Mouse (Mus musculus): ENCODE data around the gene Gnai2. TPM values are rescaled to one million over a fixed set of nuclear protein-coding genes. Genes with fewer than 3 reads are reported as not detected.
"Not testable (repeated sequence)": the region's sequence is repeated elsewhere in the genome, so short reads cannot be mapped to it uniquely, and the experiment has no call there.

The Gnai2 gene
- polyA plus RNA-seq, 1 experiment: 284 TPM

GRCm38 (mm10) chr9:107567702-107568319 lies 67.4 kb downstream of the Gnai2 start, which contains the start of gene Hyal2:
Gene Hyal2, plus strand, starts transcription at chr9:107567945.
- Histone ChIP-seq H3K27ac (ENCODE audit: insufficient read depth, low read length) (no peak within 1 kb of the TSS; the same call in 1 of the 2 replicates), H3K4me3 (ENCODE audit: low read depth, low read length) (peak within 1 kb of the TSS; percentile 81), H3K4me1 (ENCODE audit: control insufficient read depth, insufficient read depth, low read length) (peaks cover 2% of the 10 kb centered on the region)

GRCm38 (mm10) chr9:107566855-107567254 lies 68.3 kb downstream of the Gnai2 start:
- no peaks in the 10 kb centered on the region for H3K27me3 ChIP-seq (ENCODE audit: control insufficient read depth, insufficient read depth, low read length, poor library complexity, severe bottlenecking)
- no peak overlapping the region for H3K27ac ChIP-seq (ENCODE audit: insufficient read depth, low read length)
- TF ChIP-seq EP300 (IDR thresholded peaks at IDR 0.05; ENCODE audit: insufficient read depth, low read depth, low read length) (no peak), POLR2A (IDR thresholded peaks at IDR 0.05; ENCODE audit: insufficient read depth, low read length) (no peak), CTCF (IDR thresholded peaks at IDR 0.05; ENCODE audit: low read depth, low read length) (no peak)
- H3K9ac ChIP-seq (ENCODE audit: low read depth, poor library complexity, severe bottlenecking): no peak overlapping the region
- H3K4me3 ChIP-seq (ENCODE audit: low read depth, low read length): no peak overlapping the region
- no peaks in the 10 kb centered on the region for H3K9me3 ChIP-seq (replicated peaks; ENCODE audit: control insufficient read depth, insufficient read depth, low read length, poor library complexity, severe bottlenecking)
- H3K4me1 ChIP-seq (ENCODE audit: control insufficient read depth, insufficient read depth, low read length): peaks cover 2% of the 10 kb centered on the region
- peaks cover 11% of the 10 kb centered on the region for H3K36me3 ChIP-seq (ENCODE audit: control insufficient read depth, insufficient read depth, low read length, poor library complexity, severe bottlenecking)

More at GRCm38 (mm10) chr9:107567702-107568319, 67.4 kb downstream of the Gnai2 start, which contains the start of gene Hyal2:
- Histone ChIP-seq H3K27me3 (ENCODE audit: control insufficient read depth, insufficient read depth, low read length, poor library complexity, severe bottlenecking) (no peaks in the 10 kb centered on the region), H3K36me3 (ENCODE audit: control insufficient read depth, insufficient read depth, low read length, poor library complexity, severe bottlenecking) (peaks cover 12% of the 10 kb centered on the region), H3K9ac (ENCODE audit: low read depth, poor library complexity, severe bottlenecking) (peak within 1 kb of the TSS; percentile 87), H3K9me3 (replicated peaks; ENCODE audit: control insufficient read depth, insufficient read depth, low read length, poor library complexity, severe bottlenecking) (no peaks in the 10 kb centered on the region)
- no peak for TF ChIP-seq POLR2A (IDR thresholded peaks at IDR 0.05; ENCODE audit: insufficient read depth, low read length)
- no peak for TF ChIP-seq EP300 (IDR thresholded peaks at IDR 0.05; ENCODE audit: insufficient read depth, low read depth, low read length)
- no peak for TF ChIP-seq CTCF (IDR thresholded peaks at IDR 0.05; ENCODE audit: low read depth, low read length)

- no peak overlapping the region for H3K27ac ChIP-seq (ENCODE audit: insufficient read depth, low read length)
- H3K27me3 ChIP-seq (ENCODE audit: control insufficient read depth, insufficient read depth, low read length, poor library complexity, severe bottlenecking): no peaks in the 10 kb centered on the region
- H3K4me1 ChIP-seq (ENCODE audit: control insufficient read depth, insufficient read depth, low read length): peaks cover 2% of the 10 kb centered on the region
- no peaks in the 10 kb centered on the region for H3K9me3 ChIP-seq (replicated peaks; ENCODE audit: control insufficient read depth, insufficient read depth, low read length, poor library complexity, severe bottlenecking)
- peaks cover 10% of the 10 kb centered on the region; the same call in 1 of the 2 replicates for H3K36me3 ChIP-seq (ENCODE audit: control insufficient read depth, insufficient read depth, low read length, poor library complexity, severe bottlenecking)
- no peak overlapping the region for H3K9ac ChIP-seq (ENCODE audit: low read depth, poor library complexity, severe bottlenecking)
- H3K4me3 ChIP-seq (ENCODE audit: low read depth, low read length): no peak overlapping the region
- peak; percentile 75 for TF ChIP-seq CTCF (IDR thresholded peaks at IDR 0.05; ENCODE audit: low read depth, low read length)
- no peak for TF ChIP-seq POLR2A (IDR thresholded peaks at IDR 0.05; ENCODE audit: insufficient read depth, low read length)
- no peak for TF ChIP-seq EP300 (IDR thresholded peaks at IDR 0.05; ENCODE audit: insufficient read depth, low read depth, low read length)
These were observed 69.0 kb downstream of the Gnai2 start for GRCm38 (mm10) chr9:107566041-107566709.

GRCm38 (mm10) chr9:107565556-107565955 lies 69.6 kb downstream of the Gnai2 start:
- peak; percentile 11 for TF ChIP-seq CTCF (IDR thresholded peaks at IDR 0.05; ENCODE audit: low read depth, low read length)
- H3K27me3 ChIP-seq (ENCODE audit: control insufficient read depth, insufficient read depth, low read length, poor library complexity, severe bottlenecking); H3K4me3 ChIP-seq (ENCODE audit: low read depth, low read length); H3K9ac ChIP-seq (ENCODE audit: low read depth, poor library complexity, severe bottlenecking); H3K9me3 ChIP-seq (replicated peaks; ENCODE audit: control insufficient read depth, insufficient read depth, low read length, poor library complexity, severe bottlenecking); H3K4me1 ChIP-seq (ENCODE audit: control insufficient read depth, insufficient read depth, low read length): not testable (repeated sequence)
- Histone ChIP-seq H3K36me3 (ENCODE audit: control insufficient read depth, insufficient read depth, low read length, poor library complexity, severe bottlenecking) (peaks cover 16% of the 10 kb centered on the region), H3K27ac (ENCODE audit: insufficient read depth, low read length) (peak overlapping the region; percentile 40)

Other genes starting within 250 kb of the Gnai2 start
- 3.2 and 3.9 TPM in 2 replicates for gene Cacna2d2, start 235.8 kb downstream of the Gnai2 start, polyA plus RNA-seq (2011; ENCODE audit: insufficient read depth, insufficient read length, low read depth, missing spikeins)
- 10.7 and 11.6 TPM in 2 replicates for gene Tmem115, start 101.4 kb downstream of the Gnai2 start, polyA plus RNA-seq (2011; ENCODE audit: insufficient read depth, insufficient read length, low read depth, missing spikeins)
- gene Cyb561d2, start 93.2 kb downstream of the Gnai2 start, polyA plus RNA-seq (2011; ENCODE audit: insufficient read depth, insufficient read length, low read depth, missing spikeins): 7.7 and 9.2 TPM in 2 replicates
- gene Nprl2, start 93.1 kb downstream of the Gnai2 start, polyA plus RNA-seq (2011; ENCODE audit: insufficient read depth, insufficient read length, low read depth, missing spikeins): 32.3 and 32.7 TPM in 2 replicates
- not detected in 2 replicates for gene Zmynd10, start 88.1 kb downstream of the Gnai2 start, polyA plus RNA-seq (2011; ENCODE audit: insufficient read depth, insufficient read length, low read depth, missing spikeins)
- gene Rassf1, start 83.8 kb downstream of the Gnai2 start, polyA plus RNA-seq (2011; ENCODE audit: insufficient read depth, insufficient read length, low read depth, missing spikeins): 23.7 and 24.8 TPM in 2 replicates
- gene Tusc2, start 72.1 kb downstream of the Gnai2 start, polyA plus RNA-seq (2011; ENCODE audit: insufficient read depth, insufficient read length, low read depth, missing spikeins): 23.5 and 25.3 TPM in 2 replicates
- gene Hyal2, start 67.4 kb downstream of the Gnai2 start, polyA plus RNA-seq (2011; ENCODE audit: insufficient read depth, insufficient read length, low read depth, missing spikeins): 38.4 and 38.7 TPM in 2 replicates
- 25.8 and 29.7 TPM in 2 replicates for gene Hyal1, start 58.4 kb downstream of the Gnai2 start, polyA plus RNA-seq (2011; ENCODE audit: insufficient read depth, insufficient read length, low read depth, missing spikeins)
- 18.6 and 21.1 TPM in 2 replicates for gene Naa80, start 56.5 kb downstream of the Gnai2 start, polyA plus RNA-seq (2011; ENCODE audit: insufficient read depth, insufficient read length, low read depth, missing spikeins)
- 1.0 and 2.1 TPM in 2 replicates for gene Hyal3, start 54.5 kb downstream of the Gnai2 start, polyA plus RNA-seq (2011; ENCODE audit: insufficient read depth, insufficient read length, low read depth, missing spikeins)
- 43.8 and 45.3 TPM in 2 replicates for gene Ifrd2, start 47.7 kb downstream of the Gnai2 start, polyA plus RNA-seq (2011; ENCODE audit: insufficient read depth, insufficient read length, low read depth, missing spikeins)
- 15.4 and 16.5 TPM in 2 replicates for gene Sema3b, start 26.1 kb downstream of the Gnai2 start, polyA plus RNA-seq (2011; ENCODE audit: insufficient read depth, insufficient read length, low read depth, missing spikeins)
- 8.1 and 13.3 TPM in 2 replicates for gene Slc38a3, start 34.2 kb upstream of the Gnai2 start, polyA plus RNA-seq (2011; ENCODE audit: insufficient read depth, insufficient read length, low read depth, missing spikeins)
- 1.5 TPM in 1 of 2 replicates, not detected in the other for gene Gnat1, start 44.3 kb upstream of the Gnai2 start, polyA plus RNA-seq (2011; ENCODE audit: insufficient read depth, insufficient read length, low read depth, missing spikeins)
- gene Sema3f, start 75.1 kb upstream of the Gnai2 start, polyA plus RNA-seq (2011; ENCODE audit: insufficient read depth, insufficient read length, low read depth, missing spikeins): 12.3 and 19.0 TPM in 2 replicates
- gene Rbm5, start 135.6 kb upstream of the Gnai2 start, polyA plus RNA-seq (2011; ENCODE audit: insufficient read depth, insufficient read length, low read depth, missing spikeins): 143 and 146 TPM in 2 replicates
- gene Rbm6, start 237.9 kb upstream of the Gnai2 start, polyA plus RNA-seq (2011; ENCODE audit: insufficient read depth, insufficient read length, low read depth, missing spikeins): 115 and 130 TPM in 2 replicates

Measured in ES-Bruce4 (cell line).